ENCODE assay signal across 8 mouse cellular contexts in genomic region chr2:70509021-70509632, GRCm38 (mm10). TPM values are rescaled to one million over a fixed set of nuclear protein-coding genes. Genes with fewer than 3 reads are reported as not detected.
A peak's percentile ranks its signal among the peaks of the same experiment; 100 is the strongest.
DNase-seq lines count a peak whose midpoint lies in the region; ATAC-seq and TF ChIP-seq lines count a peak whose summit lies in the region.

No protein-coding gene starts in this region.

- peaks cover 30% of the 10 kb centered on the region for H3K27me3 ChIP-seq in embryonic facial prominence, embryonic 10.5 days (replicated peaks; ENCODE audit: low read depth, poor library complexity, severe bottlenecking)
- no peaks in the 10 kb centered on the region for H3K27me3 ChIP-seq in limb, embryonic 11.5 days (ENCODE audit: control insufficient read depth, insufficient read depth, low read length)
- H3K27me3 ChIP-seq in midbrain, embryonic 12.5 days, result peaks cover 13% of the 10 kb centered on the region
- H3K27me3 ChIP-seq in spleen, adult 2 months (ENCODE audit: control insufficient read depth, insufficient read depth, low read length), result peaks cover 8% of the 10 kb centered on the region

- peak overlapping the region; percentile 81 for H3K4me2 ChIP-seq in limb, embryonic 11.5 days (ENCODE audit: low read depth, severe bottlenecking)
- peak overlapping the region; percentile 74 for H3K4me2 ChIP-seq in midbrain, embryonic 12.5 days (replicated peaks)

- peak overlapping the region; percentile 78 for H3K27ac ChIP-seq in embryonic facial prominence, embryonic 10.5 days (replicated peaks)
- H3K27ac ChIP-seq in limb, embryonic 11.5 days (replicated peaks; ENCODE audit: low read depth, low read length), result no peak overlapping the region
- H3K27ac ChIP-seq in midbrain, embryonic 12.5 days (replicated peaks), result no peak overlapping the region
- no peak overlapping the region for H3K27ac ChIP-seq in spleen, adult 2 months (ENCODE audit: insufficient read depth, low read length)

- WGBS in embryonic facial prominence, embryonic 10.5 days, result under 1% methylated on average over 56 of the region's 56 CpGs
- under 1% methylated on average over 56 of the region's 56 CpGs for WGBS in limb, embryonic 11.5 days
- under 1% methylated on average over 53 of the region's 56 CpGs for WGBS in midbrain, embryonic 12.5 days
- WGBS in spleen, adult 2 months, result 2% methylated on average over 51 of the region's 56 CpGs

- H3K36me3 ChIP-seq in embryonic facial prominence, embryonic 10.5 days (replicated peaks), result no peaks in the 10 kb centered on the region
- H3K36me3 ChIP-seq in limb, embryonic 11.5 days (ENCODE audit: control insufficient read depth, insufficient read depth, low read length), result no peaks in the 10 kb centered on the region
- H3K36me3 ChIP-seq in midbrain, embryonic 12.5 days, result no peaks in the 10 kb centered on the region
- H3K36me3 ChIP-seq in spleen, adult 2 months (ENCODE audit: control insufficient read depth, insufficient read depth, low read length), result no peaks in the 10 kb centered on the region

- H3K4me3 ChIP-seq in embryonic facial prominence, embryonic 10.5 days, result peak overlapping the region; percentile 69
- H3K4me3 ChIP-seq in limb, embryonic 11.5 days (ENCODE audit: low read depth, low read length), result peak overlapping the region; percentile 44
- peak overlapping the region; percentile 47 for H3K4me3 ChIP-seq in midbrain, embryonic 12.5 days
- peak overlapping the region; percentile 24 for H3K4me3 ChIP-seq in spleen, adult 2 months (ENCODE audit: extremely low read depth, insufficient read depth, insufficient read length)

- TF ChIP-seq POLR2A in spleen, adult 2 months (IDR thresholded peaks at IDR 0.05; ENCODE audit: low read depth, low read length), result no peak

- peak; percentile 11; the same call in 1 of the 2 replicates for TF ChIP-seq CTCF in spleen, adult 2 months (IDR thresholded peaks at IDR 0.05; ENCODE audit: extremely low read depth, insufficient read depth, insufficient read length, insufficient replicate concordance)

- peak overlapping the region; percentile 40 for H3K9ac ChIP-seq in limb, embryonic 11.5 days (ENCODE audit: low read length)
- peak overlapping the region; percentile 43 for H3K9ac ChIP-seq in midbrain, embryonic 12.5 days (replicated peaks)

- H3K4me1 ChIP-seq in embryonic facial prominence, embryonic 10.5 days, result peaks cover 20% of the 10 kb centered on the region
- H3K4me1 ChIP-seq in limb, embryonic 11.5 days (ENCODE audit: control insufficient read depth, insufficient read depth, low read length), result no peaks in the 10 kb centered on the region
- peaks cover 11% of the 10 kb centered on the region for H3K4me1 ChIP-seq in midbrain, embryonic 12.5 days
- H3K4me1 ChIP-seq in spleen, adult 2 months (ENCODE audit: control insufficient read depth, insufficient read depth, insufficient read length), result peaks cover 7% of the 10 kb centered on the region

- ATAC-seq in limb, embryonic 11.5 days (ENCODE audit: insufficient number of reproducible peaks, low FRiP score, low TSS enrichment, low read depth), result peak; percentile 95
- peak; percentile 97 for ATAC-seq in midbrain, embryonic 12.5 days (ENCODE audit: low FRiP score, low read depth)

- DNase-seq in adrenal gland, postnatal 4 days (ENCODE audit: low spot score in 2 of 2), result peak; percentile 65 to 74
- peak; percentile 94 for DNase-seq in embryonic facial prominence, embryonic 10.5 days (ENCODE audit: low spot score)
- DNase-seq in heart, adult 18-20 months, result peak; percentile 73 to 81
- DNase-seq in kidney, adult 18-20 months, result peak; percentile 88
- DNase-seq in limb, embryonic 11.5 days (ENCODE audit: low spot score), result peak; percentile 89
- peak in 1 of 2 experiments; percentile 16 for DNase-seq in spleen, adult 2 months (ENCODE audit: low read depth in 1 of 2, low spot score in 2 of 2)
- no peak for DNase-seq in MN1 (ENCODE audit: low spot score)

- H3K9me3 ChIP-seq in embryonic facial prominence, embryonic 10.5 days, result no peaks in the 10 kb centered on the region
- H3K9me3 ChIP-seq in limb, embryonic 11.5 days (ENCODE audit: control insufficient read depth, low read length), result no peaks in the 10 kb centered on the region
- H3K9me3 ChIP-seq in midbrain, embryonic 12.5 days, result no peaks in the 10 kb centered on the region

RNA-seq across cellular contexts. Expression of gene Erich2, which starts 0.5 kb away (rescaled TPM):
- under 1 TPM; 0.28 to 0.76 TPM for total RNA-seq in adrenal gland, postnatal 4 days (2021)
- 0.87 and 1.2 TPM in 2 replicates for polyA plus RNA-seq in embryonic facial prominence, embryonic 10.5 days (2016; fragmentation: Nextera tagmentation; extraction: Ambion mirVana)
- 1 to 10 TPM in 1 of 2 experiments, not detected in 1; 1.3 TPM for total RNA-seq in heart, adult 18-20 months (2021)
- 0.33 TPM in 1 of 2 replicates, not detected in the other for polyA plus RNA-seq in limb, embryonic 11.5 days (2014; fragmentation: Nextera tagmentation; extraction: Ambion mirVana)
- polyA plus RNA-seq in midbrain, embryonic 12.5 days (2016; fragmentation: Nextera tagmentation; extraction: Ambion mirVana), result 2.6 and 3.0 TPM in 2 replicates
- 0.13 and 0.21 TPM in 2 replicates for polyA plus RNA-seq in spleen, adult 2 months (2012; rRNA removed)

RNA-seq across cellular contexts. Expression of gene Sp5, which starts 34.4 kb away (rescaled TPM):
- total RNA-seq in adrenal gland, postnatal 4 days (2021), result 1 to 10 TPM; 3.2 to 3.4 TPM
- 1.4 and 2.1 TPM in 2 replicates for polyA plus RNA-seq in embryonic facial prominence, embryonic 10.5 days (2016; fragmentation: Nextera tagmentation; extraction: Ambion mirVana)
- not detected for total RNA-seq in heart, adult 18-20 months (2021)
- 1.8 and 2.4 TPM in 2 replicates for polyA plus RNA-seq in limb, embryonic 11.5 days (2014; fragmentation: Nextera tagmentation; extraction: Ambion mirVana)
- 17.9 and 24.8 TPM in 2 replicates for polyA plus RNA-seq in midbrain, embryonic 12.5 days (2016; fragmentation: Nextera tagmentation; extraction: Ambion mirVana)
- 0.05 TPM in 1 of 2 replicates, not detected in the other for polyA plus RNA-seq in spleen, adult 2 months (2012; rRNA removed)

RNA-seq across cellular contexts. Expression of gene Gad1, which starts 43.7 kb away (rescaled TPM):
- total RNA-seq in adrenal gland, postnatal 4 days (2021), result 1 to 10 TPM; 2.1 to 2.6 TPM
- polyA plus RNA-seq in embryonic facial prominence, embryonic 10.5 days (2016; fragmentation: Nextera tagmentation; extraction: Ambion mirVana), result 0.47 and 0.91 TPM in 2 replicates
- under 1 TPM in 1 of 2 experiments, not detected in 1; 0.17 TPM for total RNA-seq in heart, adult 18-20 months (2021)
- polyA plus RNA-seq in limb, embryonic 11.5 days (2014; fragmentation: Nextera tagmentation; extraction: Ambion mirVana), result 0.21 and 0.75 TPM in 2 replicates
- 26.5 and 27.0 TPM in 2 replicates for polyA plus RNA-seq in midbrain, embryonic 12.5 days (2016; fragmentation: Nextera tagmentation; extraction: Ambion mirVana)
- polyA plus RNA-seq in spleen, adult 2 months (2012; rRNA removed), result 4.4 and 7.2 TPM in 2 replicates
